Mouse (Mus musculus): Measurements from ENCODE around the gene Ptpn23.

GRCm38 (mm10) chr9:110351932-110352632 is 55.9 kb downstream of the Ptpn23 start:
- no peak for TF ChIP-seq CTCF (conservative IDR thresholded peaks at IDR 0.05; ENCODE audit: low read length)
- no peak for TF ChIP-seq NANOG (IDR thresholded peaks at IDR 0.05; ENCODE audit: borderline replicate concordance, low read length)
